Mouse (Mus musculus) granulocyte monocyte progenitor cell, adult 5-6 weeks (primary cell): ENCODE results near the gene Ntn1. TPM values are rescaled to one million over a fixed set of nuclear protein-coding genes. Genes with fewer than 3 reads are reported as not detected.

Experiments
- ATAC-seq: replicated peaks from 2 replicates; pipeline ENCODE4 v1.8.0; 2016; ENCODE audit warnings: mild to moderate bottlenecking, moderate TSS enrichment, inconsistent platforms; ENCODE audit not compliant: poor library complexity, severe bottlenecking
- total RNA-seq, 2 experiments: library from RNA; stranded (forward) in 1 of 2; stranded (reverse) in 1 of 2; fragments of 200-712, 200-1000 nt in 1 of 2; fragments of >200 nt in 1 of 2; fragmentation: Nextera tagmentation in 1 of 2; gene quantifications; 2 replicates each; pipeline ENCODE4 v1.2.3; 2014 to 2017

Ntn1 gene
- total RNA-seq, 2 experiments from 2014 or later: not detected

DNA sequence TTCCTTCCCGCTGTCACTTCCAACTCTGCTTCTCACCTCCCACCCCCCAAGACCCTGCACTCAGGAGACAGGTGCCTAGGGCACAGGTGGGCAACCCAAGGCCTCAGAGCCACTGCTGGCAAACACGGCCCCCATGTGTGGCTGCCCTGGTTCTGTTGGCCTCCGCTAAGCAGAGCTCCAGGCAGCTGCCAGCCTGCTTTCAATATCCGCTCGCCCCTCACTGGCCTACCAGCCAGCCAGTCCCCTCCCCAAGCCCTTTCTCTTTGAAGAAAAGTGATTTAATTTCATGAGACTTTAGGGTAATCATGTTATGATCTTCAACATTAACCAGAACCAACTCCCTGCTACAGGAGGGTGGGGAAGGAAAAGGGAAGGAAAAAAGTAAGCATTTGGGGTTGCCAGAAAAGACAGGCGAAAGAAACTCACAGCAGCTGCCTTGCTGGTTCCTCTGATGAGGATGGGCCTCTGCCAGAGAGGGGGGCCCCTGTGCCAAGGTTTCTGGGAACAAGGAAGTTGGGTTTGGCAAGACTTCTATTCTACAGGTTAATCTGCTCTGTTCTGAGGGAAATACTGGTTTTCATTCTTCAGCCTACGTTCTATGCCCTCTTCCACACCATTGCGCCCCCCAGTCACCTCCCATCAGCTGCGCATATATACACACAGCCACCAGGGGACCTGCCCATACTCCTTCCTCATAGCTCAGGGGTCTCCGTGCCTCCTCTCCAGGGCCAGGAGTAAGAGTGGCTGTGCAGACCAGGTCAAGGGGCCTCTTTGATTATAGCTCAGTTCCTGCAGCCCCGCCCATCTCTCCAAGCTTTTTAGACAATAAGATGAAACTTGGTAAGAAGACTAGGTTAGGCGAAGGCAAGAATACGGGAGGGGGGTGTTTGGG is 59.3 kb downstream of the Ntn1 start:
- peak; percentile 17; the same call in 1 of the 2 replicates for ATAC-seq

DNA sequence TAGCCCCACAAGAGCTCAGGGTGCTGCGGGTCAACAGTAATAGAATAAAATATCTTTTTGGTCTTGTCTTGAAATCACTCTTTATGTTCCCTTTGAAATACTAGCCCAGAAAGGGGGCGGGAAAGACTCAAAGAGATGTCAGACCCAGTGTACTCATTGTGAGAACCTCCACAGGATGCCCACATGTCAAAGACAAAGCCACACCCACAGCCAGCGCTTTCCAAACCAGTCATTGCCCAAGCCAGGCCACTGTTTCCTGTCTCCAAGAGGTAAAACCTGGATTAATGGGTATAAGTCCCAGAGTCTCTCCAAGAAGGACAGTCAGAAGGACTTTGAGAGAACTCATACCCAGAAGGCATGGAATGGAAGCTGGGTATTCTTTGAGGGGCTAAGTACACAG is 60.3 kb downstream of the Ntn1 start:
- no peak for ATAC-seq

DNA sequence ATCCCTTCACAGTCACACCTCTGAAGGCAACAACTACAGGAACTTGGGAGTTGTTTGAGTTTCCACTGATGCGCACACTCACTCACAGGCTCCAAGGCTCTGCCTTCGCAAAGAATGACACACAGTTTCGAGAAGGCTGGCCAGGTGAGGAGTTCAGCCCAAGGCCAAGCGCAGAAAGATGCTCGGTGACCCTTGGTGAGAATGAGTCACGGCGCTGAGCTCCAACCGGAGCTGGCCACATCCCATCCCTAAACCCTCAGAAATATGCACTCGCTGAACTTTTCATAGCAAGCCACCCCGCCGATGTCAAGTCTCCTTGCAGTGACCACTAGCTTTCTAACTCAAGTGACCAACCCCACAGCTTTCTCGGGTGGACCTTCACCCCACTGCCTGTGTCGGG is 60.8 kb downstream of the Ntn1 start:
- no peak for ATAC-seq

DNA sequence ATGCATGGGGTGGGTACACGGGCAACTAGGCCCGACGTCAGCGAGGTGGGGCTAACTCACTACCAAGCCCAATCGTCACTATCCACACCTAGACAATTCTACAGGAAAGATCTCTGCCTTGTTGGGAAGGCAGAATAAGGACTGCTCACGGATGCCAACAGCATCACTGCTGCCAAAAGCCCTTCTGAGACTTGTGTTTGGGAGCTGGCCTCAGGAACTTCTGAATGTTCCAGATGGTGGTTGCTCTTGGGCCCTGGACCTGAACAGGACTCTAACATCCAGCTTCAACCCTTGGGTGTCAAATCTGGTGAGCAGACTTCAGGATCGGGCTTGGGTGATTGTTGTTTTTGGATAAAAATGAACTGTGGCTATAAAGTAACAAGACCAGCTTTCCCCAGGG is 61.3 kb downstream of the Ntn1 start:
- no peak for ATAC-seq

DNA sequence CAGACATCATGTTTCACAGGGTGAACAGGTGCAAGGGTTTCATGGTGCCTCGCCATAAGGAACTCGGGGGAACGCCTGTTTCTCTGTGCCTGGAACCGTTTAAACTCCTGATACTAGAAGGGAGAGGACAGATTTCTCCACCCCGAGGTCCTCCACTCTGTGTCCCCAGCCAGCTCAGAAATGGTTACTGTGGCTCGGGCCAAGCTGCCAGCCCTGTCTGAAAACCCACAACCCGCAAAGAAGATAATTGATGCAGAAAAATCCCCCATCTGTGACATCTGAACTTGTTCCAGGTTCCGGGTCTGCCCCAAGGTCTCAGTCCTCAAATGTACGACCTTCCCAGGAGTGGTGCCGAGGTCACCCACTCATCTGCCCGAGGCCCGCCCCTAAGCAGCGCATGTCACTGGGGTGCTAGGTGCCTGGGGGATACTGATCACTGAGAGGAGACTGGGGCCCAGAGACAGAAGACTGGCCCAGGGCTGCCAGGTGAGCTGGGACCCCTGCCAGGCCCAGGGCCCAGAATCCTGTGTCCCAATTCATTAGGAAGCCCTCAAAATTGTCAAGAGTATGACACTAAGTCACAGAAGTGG is 68.9 kb downstream of the Ntn1 start:
- no peak for ATAC-seq

DNA sequence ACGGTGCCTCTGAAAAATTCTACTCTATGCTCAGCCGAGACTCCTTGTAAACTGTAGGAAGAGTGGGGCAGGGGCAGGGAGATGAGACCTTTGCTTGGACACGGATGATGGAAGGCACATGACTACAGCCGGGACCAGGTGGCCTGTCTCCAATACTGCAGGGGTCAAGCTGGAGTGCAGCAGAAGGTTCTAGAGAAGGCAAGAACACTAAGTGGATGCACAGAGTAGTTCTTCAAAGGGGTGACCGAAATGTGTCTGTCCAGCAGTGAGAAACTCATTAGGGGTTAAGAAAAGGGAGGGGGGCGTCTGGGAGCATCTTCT is 69.5 kb downstream of the Ntn1 start:
- ATAC-seq: no peak

DNA sequence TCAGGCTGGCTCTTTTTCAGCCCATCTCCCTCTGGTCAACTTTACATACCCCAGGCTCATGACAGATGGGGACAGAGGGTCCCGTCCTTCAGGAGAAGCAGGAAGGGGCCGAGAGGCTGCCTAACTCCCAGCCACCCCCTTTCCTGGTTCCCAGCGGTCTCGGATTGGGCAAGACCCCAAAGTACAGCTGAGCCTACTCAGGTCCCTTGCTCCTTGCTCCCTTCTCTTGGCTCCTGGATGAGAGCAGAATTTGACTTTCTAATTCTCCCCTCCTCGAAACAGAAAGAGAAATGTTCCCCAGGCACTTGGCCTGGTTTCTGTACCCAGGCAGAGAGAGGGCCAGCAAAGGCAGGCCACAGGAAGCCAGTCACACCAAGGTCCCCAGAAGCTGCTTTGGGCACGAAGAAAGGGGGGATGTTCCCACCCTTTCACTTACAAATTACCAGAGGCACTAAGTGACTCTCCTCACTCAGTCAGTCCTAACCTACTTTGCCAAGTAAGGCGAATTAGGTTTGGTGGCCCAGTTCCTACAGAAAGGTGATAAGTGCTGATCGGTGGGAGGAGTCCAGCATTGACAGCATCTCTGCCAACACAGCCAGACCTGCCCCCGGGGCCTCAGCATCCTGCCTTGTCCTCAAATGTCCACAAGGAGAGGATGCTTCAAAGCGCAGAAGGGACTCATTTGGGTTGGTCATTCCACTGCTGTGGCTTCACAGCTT is 70.1 kb downstream of the Ntn1 start:
- no peak for ATAC-seq

DNA sequence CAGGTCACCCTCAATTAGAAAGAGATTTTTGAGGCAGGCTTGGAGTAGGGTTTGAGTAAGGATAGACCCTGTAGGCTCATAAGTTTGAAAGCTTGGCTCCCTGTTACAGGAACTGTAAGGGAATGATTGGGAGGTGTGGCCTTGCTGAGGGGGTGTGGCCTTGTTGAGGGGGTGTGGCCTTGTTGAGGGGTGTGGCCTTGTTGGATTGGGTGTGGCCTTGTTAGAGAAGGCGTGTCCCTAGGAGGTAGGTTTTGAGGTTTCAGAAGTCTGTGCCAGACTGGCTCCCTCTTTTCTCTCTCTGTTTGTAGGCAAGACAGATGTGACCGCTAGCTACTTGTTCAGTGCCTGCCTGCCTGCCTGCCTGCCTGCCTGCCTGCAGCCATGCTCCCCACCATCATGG is 75.8 kb downstream of the Ntn1 start:
- ATAC-seq: no peak

DNA sequence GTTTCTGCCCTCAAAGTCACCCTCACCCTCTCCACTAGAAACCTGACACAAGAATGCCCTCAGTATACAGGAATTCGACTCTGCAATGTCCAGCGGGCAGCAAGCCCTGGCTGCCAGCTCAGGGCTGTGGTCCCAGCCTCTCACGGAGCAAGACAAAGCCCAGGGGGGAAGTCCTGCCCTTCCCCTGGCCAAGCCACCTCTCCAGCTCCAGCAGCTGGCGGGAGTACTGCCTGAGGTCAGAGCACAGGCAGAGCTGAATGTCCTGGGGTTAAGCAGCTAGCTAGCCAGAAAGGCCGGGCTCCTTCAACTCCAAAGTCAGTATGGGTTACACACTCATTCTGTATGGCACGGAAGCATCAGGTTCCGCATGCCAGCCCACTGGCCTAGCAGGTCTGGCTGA is 79.2 kb downstream of the Ntn1 start:
- no peak for ATAC-seq

DNA sequence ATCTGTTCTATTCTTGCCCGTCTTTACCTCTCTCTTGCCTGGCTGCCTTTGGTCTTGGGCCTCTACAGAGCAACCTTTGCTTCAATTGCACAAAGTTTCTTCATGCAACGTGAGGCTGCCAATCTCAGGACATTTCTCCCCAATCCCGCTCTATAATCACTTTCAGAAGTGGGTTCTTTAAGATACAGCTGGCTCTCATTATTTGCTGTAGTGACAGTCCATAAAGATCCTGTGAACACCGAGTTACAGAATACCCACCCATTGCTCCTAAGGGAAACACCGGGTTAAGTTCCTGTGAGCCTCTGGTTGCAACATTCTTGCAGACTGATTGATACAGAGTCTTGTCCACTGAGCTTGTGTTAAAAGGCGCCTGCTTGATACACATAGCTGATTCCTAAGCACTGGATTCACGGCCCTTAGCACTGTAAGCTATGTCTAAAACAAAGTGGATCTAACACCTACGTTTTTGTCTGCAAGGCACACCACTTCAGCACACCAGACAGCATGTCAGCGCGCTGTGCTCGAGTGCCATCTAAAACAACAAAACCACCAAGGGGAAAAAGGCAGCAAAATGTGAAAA is 85.0 kb downstream of the Ntn1 start:
- ATAC-seq: no peak

DNA sequence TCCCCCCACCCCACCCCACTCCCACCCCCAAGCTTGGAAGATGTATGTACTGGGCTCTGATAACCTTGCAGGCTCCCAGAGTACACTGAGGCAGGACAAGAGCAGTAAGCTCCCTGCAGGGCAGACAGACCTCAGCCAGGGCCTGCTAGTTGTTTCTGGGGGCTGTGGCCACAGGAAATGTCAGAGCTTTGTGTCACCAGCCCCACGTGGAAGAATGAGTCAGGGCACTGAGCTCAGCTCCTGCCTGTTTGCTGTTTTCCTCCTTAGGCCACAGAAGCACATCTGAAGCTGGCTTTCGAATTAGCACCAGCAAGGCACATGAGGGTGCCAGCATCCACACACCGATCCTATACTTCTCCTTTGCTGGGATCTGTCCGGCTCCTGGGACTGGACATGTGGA is 86.8 kb downstream of the Ntn1 start:
- ATAC-seq: no peak

DNA sequence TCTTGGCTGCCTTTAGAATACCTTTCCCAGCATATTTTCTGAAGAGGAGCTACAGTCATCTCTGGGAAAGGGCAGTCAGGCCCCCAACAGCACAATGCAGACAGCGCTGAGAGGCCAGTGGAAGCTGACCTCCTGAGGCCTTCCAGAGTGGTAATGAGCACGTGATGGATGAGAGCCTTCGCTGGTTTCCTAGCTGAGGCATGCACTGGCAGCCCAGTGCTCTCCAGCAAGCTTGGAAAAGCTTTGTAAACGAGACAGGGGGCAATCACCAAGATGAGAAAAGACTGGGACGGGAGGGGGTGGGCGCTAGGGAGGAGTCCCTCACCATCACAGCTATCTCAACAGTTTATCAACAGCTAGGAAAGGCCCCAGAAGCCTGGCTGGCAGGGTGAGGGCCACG is 87.6 kb downstream of the Ntn1 start:
- ATAC-seq: no peak

DNA sequence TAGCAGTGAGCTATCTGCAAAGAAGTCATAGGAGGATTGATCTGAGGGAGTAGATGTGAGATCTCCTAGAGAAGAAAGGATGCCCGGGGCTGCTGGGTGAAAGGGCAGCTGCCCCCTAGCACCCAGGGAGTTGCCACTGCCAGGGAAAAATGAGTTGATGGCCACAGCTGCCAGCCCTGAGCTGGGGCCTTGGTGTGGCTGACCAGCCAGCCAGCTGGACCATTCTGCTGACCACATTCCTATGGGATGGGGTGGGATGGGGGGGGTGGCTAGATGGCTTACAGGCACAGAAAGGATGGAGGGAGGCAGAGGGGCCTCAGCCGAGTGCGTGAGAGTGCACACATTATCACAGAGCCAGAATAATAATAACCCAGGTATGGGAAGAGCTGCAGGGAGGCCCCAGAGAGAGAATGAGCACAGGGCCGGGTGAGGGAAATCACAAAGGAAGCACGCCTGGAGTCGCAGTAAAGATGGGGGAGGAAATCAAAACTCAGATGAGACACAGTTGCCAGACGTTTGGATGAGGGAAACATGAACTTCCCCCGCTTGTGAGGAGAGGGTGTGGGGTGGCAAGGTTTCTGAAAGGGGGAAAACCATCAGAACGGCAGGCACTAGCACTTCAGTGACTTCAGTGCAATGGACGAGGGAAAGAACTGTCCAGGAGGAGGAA is 91.6 kb downstream of the Ntn1 start:
- no peak for ATAC-seq

DNA sequence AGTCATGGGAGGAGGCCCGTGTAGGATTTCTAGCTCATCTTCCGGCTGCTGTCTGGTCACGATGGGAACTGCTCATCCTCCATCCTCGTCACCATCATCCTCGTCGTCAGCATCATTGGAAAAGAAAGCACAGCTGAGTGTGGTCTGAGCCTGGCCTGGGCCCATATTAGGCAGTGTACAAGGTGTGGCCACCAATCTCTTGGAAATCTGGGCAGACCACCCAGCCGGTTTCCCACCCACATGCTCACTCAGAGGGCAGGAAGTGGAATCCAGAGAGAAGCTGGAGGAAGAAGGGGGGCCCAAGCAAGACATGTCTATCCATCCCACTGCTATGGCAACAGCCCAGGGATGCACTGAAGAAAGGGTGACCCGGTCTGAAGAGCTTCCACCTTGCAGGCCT is 94.6 kb downstream of the Ntn1 start:
- no peak for ATAC-seq

DNA sequence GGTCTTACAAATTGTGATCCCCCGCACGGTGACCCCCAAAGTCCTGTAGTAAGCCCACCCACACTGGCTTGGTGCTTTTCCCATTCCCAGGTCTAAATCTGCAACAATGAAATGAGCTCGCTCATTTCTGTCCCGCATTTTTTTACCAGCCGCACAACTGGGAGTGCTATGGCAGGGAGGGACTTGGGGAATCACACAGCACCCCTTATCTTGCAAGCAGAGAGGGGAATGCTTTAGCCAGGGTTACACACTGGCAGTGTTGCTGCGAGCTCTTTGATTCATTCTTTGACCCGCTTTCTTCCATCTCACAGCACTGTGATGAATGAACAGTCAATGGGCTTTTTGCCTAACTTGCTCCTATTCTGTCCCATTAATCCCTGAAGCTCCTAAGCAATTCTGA is 98.3 kb downstream of the Ntn1 start:
- ATAC-seq: no peak

DNA sequence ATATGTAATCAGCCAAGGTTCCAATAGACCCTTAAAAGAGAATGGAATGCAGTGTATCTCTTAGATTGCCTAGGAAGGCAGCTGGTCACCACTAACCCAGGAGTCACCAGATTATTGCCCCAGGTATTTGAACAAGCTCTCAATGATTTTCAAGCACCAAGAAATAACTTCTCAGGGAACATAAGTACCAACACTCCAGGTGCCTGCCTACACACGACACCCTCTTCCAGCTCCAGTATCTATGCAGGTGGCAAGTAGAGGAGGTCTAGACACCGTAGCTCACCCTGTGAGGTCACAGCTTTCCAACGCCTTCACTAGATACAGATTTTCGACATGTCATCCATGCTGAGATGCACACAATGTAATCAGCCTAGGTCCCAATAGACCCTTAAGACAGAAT is 99.0 kb downstream of the Ntn1 start:
- ATAC-seq: no peak

DNA sequence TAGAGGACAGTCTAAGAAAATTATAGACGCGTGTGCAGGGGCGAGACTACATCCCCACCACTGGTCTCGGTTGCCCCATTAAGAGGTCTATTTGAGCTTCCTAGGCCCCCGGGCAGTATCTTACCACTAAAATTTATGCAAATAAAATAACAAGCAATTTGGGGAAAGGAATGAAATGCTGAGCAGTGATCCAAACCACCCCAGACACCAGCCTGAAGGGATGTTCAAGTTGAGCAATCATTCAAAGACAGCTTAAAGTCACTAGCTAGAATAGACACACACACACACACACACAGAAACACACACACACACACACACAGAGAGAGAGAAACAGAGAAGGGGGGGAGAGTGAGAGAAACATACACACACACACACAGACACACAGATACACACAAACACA is 105.1 kb downstream of the Ntn1 start:
- ATAC-seq: no peak

DNA sequence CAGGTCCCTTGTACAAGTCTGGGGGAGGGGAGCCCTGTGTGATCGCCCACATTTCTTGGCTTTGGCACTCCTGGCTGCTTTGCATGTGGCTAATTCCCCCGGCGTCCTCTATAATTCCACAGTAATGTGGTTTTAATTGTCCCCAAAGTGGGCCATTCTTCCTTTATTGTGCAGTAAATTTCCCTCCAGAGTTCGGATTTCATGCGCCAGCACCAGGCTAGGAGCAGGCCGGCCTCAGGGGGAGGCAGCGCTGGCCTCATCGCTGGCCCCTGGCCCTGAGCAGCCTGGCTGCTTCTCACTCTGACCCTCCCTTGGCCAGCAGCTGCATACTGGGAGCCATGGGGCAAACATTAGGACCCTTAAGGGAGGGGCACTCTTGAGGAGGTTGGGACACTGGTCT is 110.0 kb downstream of the Ntn1 start:
- ATAC-seq: no peak

DNA sequence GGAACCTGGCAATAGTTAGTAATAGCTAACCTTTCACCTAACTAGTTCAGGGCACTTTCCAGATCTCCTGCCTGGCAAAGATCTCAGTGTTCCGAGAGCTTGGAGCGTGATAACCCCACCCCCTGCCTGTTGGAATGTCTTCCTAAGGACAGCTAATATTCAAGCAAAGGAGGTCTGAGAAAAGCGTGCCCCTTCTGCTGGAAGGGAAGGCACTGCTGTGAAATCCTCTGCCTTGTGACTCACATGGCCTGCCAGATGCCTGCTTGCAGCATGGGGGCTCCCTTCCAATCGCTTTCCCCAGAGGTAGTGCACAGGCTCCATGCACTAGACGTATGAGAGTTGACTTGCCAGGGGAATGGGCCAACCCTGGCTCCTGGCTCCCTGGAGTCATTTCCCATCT is 113.3 kb downstream of the Ntn1 start:
- ATAC-seq: no peak

DNA sequence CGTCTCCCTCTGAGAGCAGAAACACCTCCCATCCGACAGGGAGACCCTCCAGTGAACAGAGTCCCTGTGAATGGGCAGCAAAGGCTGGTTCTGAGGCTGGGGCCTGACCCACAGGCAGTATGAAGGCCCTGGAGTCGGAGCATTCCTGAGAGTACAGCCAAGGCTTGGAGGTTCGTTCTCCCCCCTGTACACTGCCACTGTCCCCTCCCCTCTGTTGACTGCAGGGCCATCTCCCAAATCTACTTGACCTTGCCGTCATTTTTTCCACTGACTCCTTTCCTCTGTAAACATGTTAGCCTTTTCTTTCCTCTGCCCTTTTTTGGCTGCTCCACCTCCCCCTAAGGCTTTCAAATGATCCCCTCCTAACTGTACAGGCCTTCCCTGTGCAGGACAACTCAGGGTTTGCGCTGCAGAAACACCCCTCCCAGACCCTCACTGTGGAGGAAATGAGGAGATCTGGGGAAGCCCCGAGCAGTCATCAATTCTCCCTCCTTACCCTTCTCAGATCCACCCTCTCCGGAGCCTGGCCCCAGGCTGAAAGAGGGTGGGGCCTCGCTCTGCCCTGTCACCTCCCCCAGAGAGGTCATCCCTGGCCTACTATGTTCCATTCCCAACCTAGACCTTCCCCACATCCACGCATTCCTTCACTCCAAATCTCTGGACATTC is 114.3 kb downstream of the Ntn1 start:
- no peak for ATAC-seq
